Mouse (Mus musculus): ENCODE results near the gene Mup16. TPM values are rescaled to one million over a fixed set of nuclear protein-coding genes. Genes with fewer than 3 reads are reported as not detected.
"Not testable (repeated sequence)": the region's sequence is repeated elsewhere in the genome, so short reads cannot be mapped to it uniquely, and the experiment has no call there.

Gene Mup16
- polyA plus RNA-seq (2015; fragmentation: Nextera tagmentation; extraction: Ambion mirVana), result not detected in 2 replicates

DNA sequence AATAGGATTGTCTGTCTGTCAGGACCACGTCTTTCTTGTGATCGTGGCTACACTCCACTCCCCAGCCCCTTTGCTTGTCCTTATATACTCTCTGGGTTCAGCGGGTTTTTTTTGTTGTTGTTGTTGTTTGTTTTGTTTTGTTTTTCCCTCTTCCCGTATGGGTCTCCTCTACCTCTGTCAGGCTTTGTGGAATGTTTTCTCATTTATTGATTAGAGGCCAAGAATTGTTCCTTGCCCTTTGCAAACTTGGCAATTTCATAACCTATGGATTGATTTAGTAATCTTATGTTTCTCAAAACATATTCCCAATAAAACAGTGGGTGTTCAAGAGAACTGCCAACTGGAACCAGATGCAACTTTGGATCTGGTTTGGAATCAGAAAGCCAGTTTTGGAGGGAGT, at the start of gene Mup16:
TSS of gene Mup16 (minus strand) at position 101 of the 400 bp plus-strand sequence.
- H3K9me3 ChIP-seq (ENCODE audit: control insufficient read depth); H3K27me3 ChIP-seq (replicated peaks; ENCODE audit: control insufficient read depth, insufficient read depth, low read length); H3K27ac ChIP-seq (ENCODE audit: low read depth, low read length); H3K4me2 ChIP-seq (replicated peaks; ENCODE audit: low read depth); ATAC-seq; H3K4me1 ChIP-seq (replicated peaks; ENCODE audit: control insufficient read depth, insufficient read depth, low read length); H3K9ac ChIP-seq (ENCODE audit: low read depth, low read length); H3K36me3 ChIP-seq (ENCODE audit: control insufficient read depth, insufficient read depth); H3K4me3 ChIP-seq (ENCODE audit: low read depth, low read length): not testable (repeated sequence)
- WGBS, result 85% methylated on average over 2 of the region's 4 CpGs

DNA sequence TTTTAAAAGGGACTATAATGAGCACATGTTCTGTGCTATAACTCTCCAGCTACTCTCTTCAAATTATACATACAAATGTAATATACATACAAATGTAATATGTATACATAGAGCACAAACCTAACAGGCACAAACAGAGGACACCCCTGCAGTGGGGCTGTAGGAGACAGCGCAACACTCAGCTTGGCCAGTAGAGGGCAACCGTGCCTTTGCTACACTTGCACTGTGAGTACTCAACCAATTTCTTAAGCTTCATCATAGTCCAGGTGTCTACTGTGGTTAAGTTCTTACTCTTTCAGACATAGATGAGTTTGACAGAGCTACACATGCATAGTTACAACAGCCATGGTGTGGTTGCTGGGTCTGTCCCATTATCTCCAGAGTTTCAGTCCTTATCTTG, 36.6 kb upstream of the Mup16 start:
- H3K27ac ChIP-seq (ENCODE audit: low read depth, low read length); H3K9me3 ChIP-seq (ENCODE audit: control insufficient read depth); H3K9ac ChIP-seq (ENCODE audit: low read depth, low read length); ATAC-seq; H3K4me3 ChIP-seq (ENCODE audit: low read depth, low read length); H3K4me1 ChIP-seq (replicated peaks; ENCODE audit: control insufficient read depth, insufficient read depth, low read length); H3K36me3 ChIP-seq (ENCODE audit: control insufficient read depth, insufficient read depth); H3K27me3 ChIP-seq (replicated peaks; ENCODE audit: control insufficient read depth, insufficient read depth, low read length); H3K4me2 ChIP-seq (replicated peaks; ENCODE audit: low read depth): not testable (repeated sequence)
- peak; percentile 59 for TF ChIP-seq CTCF (IDR thresholded peaks at IDR 0.05; ENCODE audit: low read depth)
- WGBS, result 56% methylated on average over 2 of the region's 2 CpGs

Other genes starting within 250 kb of the Mup16 start
- gene Mup14, start 215.5 kb downstream of the Mup16 start, polyA plus RNA-seq (2015; fragmentation: Nextera tagmentation; extraction: Ambion mirVana), result not detected in 2 replicates
- not detected in 2 replicates for gene Mup15, start 79.8 kb downstream of the Mup16 start, polyA plus RNA-seq (2015; fragmentation: Nextera tagmentation; extraction: Ambion mirVana)
- gene Mup17, start 76.3 kb upstream of the Mup16 start, polyA plus RNA-seq (2015; fragmentation: Nextera tagmentation; extraction: Ambion mirVana), result not detected in 2 replicates
- not detected in 2 replicates for gene Mup18, start 154.6 kb upstream of the Mup16 start, polyA plus RNA-seq (2015; fragmentation: Nextera tagmentation; extraction: Ambion mirVana)